Mouse (Mus musculus) sigmoid colon, adult 10 weeks (tissue): ENCODE results near the gene Nr1i3. TPM values are rescaled to one million over a fixed set of nuclear protein-coding genes. Genes with fewer than 3 reads are reported as not detected.

Experiments used
- polyA plus RNA-seq: library from polyadenylated mRNA; stranded (reverse); fragments of 350-450 nt; fragmentation: Illumina TruSeq; extraction: RNeasy Lipid Tissue Mini Kit (QIAGEN cat#74804); gene quantifications from one replicate; pipeline ENCODE4 v1.2.3, GENCODE M21; 2014; ENCODE audit warnings: low read depth, low replicate concordance

Nr1i3 gene
- 1.4 TPM for polyA plus RNA-seq

DNA sequence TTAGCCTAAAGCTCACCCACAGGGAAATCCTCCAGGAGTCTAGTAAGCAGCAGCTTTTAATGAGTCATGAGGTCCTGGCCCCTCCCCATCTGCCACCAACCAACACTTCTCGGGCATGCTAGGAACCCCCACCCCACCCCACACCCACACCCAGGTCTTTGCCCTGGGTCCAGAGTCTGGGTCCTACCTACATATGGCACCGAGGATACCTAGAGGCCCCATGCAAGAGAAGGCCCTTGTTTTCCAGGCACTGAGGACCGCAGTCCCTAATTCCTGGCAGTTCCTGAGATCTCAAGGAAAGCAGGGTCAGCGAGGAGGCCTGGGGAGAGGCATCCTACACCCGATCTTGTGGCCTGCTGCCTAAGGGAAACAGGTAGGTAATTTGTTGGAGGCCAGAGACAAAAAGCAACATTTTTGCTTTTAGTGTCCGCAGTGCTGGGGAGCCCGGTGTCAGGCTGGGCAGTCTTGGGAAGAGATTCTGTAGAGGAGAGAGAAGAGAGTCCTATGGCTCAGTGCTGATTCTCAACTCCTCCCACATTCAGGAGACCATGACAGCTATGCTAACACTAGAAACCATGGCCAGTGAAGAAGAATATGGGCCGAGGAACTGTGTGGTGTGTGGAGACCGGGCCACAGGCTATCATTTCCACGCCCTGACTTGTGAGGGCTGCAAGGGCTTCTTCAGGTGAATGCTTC is at the start of gene Nr1i3:
Nr1i3 (plus strand) TSS at position 170 of the 696 bp plus-strand sequence.

DNA sequence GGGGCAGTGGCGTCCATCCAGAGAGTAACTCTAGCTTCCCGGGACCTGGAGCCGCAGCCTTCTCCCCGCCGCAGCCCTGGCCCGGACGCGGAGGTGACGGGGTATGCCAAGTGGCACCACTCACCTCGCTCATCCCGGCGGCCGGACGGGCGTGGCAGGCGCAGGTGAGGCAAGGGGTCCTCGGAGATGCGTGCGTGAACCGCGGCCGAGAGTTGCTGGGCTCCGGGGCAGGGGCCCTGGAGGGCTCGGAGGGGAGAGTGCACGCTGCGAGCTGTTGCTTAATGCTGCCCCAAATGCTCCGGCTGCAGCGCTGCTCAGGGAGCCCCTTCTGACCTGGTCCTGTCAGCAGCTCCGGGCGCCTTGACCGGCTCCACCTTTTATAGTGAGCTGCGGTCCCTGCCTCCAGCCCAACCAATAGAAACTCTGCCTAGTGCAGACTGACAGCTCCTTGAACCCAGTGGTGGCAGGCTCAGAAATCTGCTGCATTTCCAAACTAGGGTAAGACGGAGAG is 17.8 kb upstream of the Nr1i3 start, which contains the start of gene Pcp4l1:
Pcp4l1 (minus strand) TSS at position 382 of the 511 bp plus-strand sequence.

DNA sequence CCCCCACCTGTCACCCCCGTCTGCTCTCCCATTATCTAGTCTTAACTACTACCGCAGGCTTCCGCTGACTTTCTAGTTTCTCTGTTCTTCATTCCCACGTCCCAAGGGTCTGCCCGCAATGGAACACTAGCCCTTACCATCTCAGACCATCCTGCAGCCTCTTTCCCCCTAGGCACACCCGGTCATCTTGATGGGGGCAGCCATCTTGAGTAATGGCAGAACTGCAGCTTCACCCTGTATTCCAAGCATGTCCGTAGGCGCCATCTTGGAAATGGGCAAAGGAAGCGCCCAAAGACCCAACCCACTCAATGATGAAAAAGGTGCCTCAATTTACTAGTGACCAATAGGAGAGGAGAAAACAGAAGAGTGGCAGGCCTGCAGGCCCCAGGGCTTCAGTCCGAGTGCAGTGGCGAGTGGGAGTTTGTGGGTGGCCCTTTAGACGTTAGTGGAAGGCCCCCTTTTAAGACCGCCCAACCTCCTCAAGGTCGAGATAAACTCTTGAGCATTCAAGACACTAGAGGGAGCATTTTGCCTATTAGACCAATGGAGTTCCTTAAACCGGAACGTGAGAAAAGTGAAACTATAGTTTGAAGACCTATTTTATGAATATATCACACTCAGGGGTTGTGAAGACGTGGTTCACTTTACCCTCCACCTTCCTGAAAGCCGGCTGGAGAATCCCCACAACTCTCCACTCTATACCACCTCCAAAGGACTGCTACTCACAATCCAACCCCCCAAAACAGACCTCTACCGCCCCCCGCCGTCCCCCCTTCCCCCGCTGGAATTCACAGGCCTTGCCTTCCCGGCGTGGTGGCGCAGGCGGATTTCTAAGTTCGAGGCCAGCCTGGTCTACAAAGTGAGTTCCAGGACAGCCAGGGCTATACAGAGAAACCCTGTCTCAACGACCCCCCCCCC is 8.7 kb downstream of the Nr1i3 start, which contains the start of gene Tomm40l:
Tomm40l (minus strand) TSS at position 277 of the 918 bp plus-strand sequence.

DNA sequence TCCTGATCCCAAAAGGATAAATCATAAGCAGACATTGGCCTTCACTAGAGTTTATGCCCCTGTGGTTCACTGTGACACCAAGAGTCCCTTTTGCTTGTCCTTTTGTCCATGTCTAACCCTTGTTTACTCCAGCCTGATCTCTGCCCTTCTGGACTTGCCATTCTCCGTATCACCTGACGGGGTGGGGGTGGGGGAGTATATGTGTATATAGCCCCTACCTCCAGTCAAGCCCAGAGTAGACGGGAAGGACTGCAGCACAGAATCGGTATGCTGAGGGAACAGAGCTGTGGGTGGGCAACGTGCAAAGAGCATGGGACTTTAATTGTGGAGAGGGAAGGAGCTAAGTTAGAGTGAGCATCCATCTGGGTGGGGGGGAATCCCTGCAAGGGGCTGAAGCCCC is 11.1 kb downstream of the Nr1i3 start, which contains the start of gene Apoa2:
Apoa2 (plus strand) TSS at position 198 of the 400 bp plus-strand sequence.

DNA sequence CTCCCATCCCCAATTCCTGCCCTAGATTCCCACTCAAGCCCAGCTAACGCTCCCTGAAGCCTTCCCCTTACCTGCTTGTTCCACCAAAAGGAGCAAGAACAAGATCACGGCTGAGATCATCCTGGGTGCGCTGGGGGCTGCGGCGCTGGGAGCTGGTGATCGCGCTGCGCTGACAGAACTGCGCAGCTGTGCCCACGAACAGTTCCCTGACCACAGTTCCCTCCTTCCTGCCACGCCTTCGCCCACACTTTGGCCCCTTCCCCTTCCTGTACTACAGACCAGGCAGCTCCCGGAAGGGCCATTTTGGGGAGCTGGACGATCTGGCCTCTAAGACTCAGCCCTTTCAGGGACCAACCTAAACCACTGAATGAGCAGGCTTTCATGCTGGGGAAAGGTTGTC is 20.4 kb downstream of the Nr1i3 start, which contains the start of gene Fcer1g:
Fcer1g (minus strand) TSS at position 240 of the 400 bp plus-strand sequence.

DNA sequence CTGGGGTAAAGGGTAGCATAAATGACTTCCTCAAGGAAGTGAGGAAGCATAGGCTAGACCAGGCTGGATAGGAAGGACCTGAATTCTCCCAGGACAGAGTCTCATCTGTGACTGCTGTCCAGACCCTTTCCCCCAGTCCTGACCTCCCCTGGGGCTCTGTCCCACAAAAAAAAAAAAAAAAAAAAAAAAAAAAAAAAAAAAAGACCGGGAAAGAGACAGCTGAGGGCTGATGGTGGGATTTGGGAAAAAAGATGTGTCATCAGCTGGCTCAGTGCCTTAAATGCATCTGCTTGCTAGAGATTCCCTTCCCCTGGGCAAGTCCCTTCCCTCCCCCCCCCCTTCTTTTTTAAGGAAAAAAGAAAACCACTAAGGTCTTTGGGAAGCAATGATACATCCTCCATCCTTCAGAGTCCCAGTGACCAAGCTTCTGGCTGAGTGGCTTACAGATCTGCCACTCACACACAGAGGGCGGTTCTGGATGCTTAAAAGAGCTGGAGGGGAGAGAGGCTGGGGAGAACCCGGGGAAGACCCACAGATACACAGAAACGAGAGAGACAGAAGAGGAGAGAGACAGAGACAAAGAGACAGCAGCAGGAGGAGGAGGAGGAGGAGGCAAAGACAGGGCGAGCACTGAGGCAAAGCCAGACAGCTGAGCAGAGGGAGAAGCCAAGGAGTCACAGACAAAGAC is 36.3 kb downstream of the Nr1i3 start, which contains the start of gene Adamts4:
Adamts4 (plus strand) TSS at position 509 of the 688 bp plus-strand sequence.

DNA sequence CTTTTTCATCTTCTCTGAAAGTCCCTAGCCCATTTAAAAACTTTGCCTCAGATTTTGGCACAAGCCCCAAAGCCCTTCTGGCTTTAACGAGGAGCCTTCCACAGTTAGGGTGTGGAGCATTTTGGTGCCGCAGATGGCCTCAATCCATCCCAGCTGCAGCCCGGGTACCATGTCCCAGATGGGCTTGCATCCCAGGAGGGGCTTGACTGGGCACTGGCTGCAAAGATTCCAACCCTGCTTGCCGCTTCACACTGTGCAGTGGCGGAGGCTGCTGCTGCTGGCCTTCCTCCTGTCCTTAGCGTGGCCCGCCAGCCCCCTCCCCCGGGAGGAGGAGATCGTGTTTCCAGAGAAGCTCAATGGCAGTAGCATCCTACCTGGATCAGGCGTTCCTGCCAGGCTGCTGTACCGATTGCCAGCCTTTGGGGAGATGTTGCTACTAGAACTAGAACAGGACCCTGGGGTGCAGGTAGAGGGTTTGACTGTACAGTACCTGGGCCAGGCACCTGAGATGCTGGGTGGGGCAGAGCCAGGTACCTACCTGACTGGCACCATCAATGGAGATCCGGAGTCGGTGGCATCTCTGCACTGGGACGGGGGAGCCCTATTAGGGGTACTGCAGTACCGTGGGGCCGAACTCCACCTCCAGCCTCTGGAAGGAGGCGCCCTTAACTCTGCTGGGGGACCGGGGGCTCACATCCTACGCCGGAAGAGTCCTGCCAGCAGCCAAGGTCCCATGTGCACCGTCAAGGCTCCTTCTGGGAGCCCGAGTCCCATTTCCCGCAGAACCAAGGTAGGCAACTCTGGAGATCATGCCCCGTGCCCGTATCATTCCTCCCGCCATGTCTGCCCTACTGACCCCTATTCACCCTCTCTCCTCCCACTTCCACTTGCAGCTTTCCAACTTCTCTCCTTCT is 37.2 kb downstream of the Nr1i3 start, which contains the start of gene Ndufs2:
Ndufs2 (minus strand) TSS at position 709 of the 914 bp plus-strand sequence.

DNA sequence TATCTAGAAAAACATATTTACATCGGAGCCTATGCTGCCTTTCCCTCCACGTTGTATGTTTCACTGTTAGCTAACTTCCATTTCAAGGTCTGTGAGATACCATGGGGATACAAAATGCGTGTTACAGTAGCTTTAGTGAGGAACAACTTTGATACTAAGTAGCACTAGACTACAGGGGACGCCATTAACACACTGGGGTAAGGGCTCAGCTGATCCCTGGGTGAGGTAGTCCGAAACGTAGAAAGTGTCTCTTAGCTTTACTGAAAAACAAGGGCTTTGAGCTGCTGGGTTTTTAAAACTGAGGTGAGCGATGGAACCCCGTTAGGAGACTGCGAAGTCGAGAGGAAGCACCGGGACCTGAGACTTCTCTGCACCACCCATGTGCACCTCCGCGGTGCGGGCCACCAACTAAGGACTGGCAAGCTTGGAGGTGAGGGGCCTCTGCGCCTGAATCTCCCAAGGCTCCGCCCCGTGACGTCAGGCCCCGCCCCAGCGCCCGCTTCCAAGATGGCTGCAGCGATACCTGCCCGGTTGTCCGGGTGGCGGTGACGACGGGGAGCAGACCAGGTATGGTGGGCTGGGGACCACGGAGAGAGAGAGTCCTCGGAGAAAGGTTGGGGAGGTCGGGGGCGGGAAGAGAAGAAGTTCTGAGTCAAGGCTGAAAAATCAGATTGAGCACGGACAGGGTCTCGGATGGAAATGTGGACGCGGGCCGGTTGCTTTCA is 56.2 kb downstream of the Nr1i3 start, which contains the start of gene B4galt3:
B4galt3 (plus strand) TSS at position 481 of the 725 bp plus-strand sequence.

Other genes starting within 250 kb of the Nr1i3 start
- 42.3 TPM for gene Fcgr2b, start 237.4 kb upstream of the Nr1i3 start, polyA plus RNA-seq
- 2.5 TPM for gene Fcgr4, start 195.1 kb upstream of the Nr1i3 start, polyA plus RNA-seq
- gene Fcgr3, start 149.0 kb upstream of the Nr1i3 start, polyA plus RNA-seq: 10.6 TPM
- 1.3 TPM for gene Cfap126, start 100.1 kb upstream of the Nr1i3 start, polyA plus RNA-seq
- gene Sdhc, start 63.4 kb upstream of the Nr1i3 start, polyA plus RNA-seq: 44.4 TPM
- gene Mpz, start 63.3 kb upstream of the Nr1i3 start, polyA plus RNA-seq: not detected
- 36.1 TPM for gene Pcp4l1, start 17.7 kb upstream of the Nr1i3 start, polyA plus RNA-seq
- 6.9 TPM for gene Tomm40l, start 8.5 kb downstream of the Nr1i3 start, polyA plus RNA-seq
- gene Apoa2, start 11.1 kb downstream of the Nr1i3 start, polyA plus RNA-seq: not detected
- 23.4 TPM for gene Fcer1g, start 20.4 kb downstream of the Nr1i3 start, polyA plus RNA-seq
- gene Adamts4, start 36.5 kb downstream of the Nr1i3 start, polyA plus RNA-seq: 2.6 TPM
- 59.0 TPM for gene Ndufs2, start 37.4 kb downstream of the Nr1i3 start, polyA plus RNA-seq
- gene B4galt3, start 56.4 kb downstream of the Nr1i3 start, polyA plus RNA-seq: 10.8 TPM
- 10.9 TPM for gene Ppox, start 67.2 kb downstream of the Nr1i3 start, polyA plus RNA-seq
- gene Usp21, start 74.0 kb downstream of the Nr1i3 start, polyA plus RNA-seq: 15.5 TPM
- 84.2 TPM for gene Ufc1, start 81.1 kb downstream of the Nr1i3 start, polyA plus RNA-seq
- gene Dedd, start 115.2 kb downstream of the Nr1i3 start, polyA plus RNA-seq: 22.4 TPM
- gene Nit1, start 131.7 kb downstream of the Nr1i3 start, polyA plus RNA-seq: 20.6 TPM
- gene Pfdn2, start 131.7 kb downstream of the Nr1i3 start, polyA plus RNA-seq: 17.3 TPM
- not detected for gene Klhdc9, start 146.8 kb downstream of the Nr1i3 start, polyA plus RNA-seq
- 0.60 TPM for gene Nectin4, start 156.1 kb downstream of the Nr1i3 start, polyA plus RNA-seq
- 10.1 TPM for gene Arhgap30, start 175.0 kb downstream of the Nr1i3 start, polyA plus RNA-seq
- gene Usf1, start 197.3 kb downstream of the Nr1i3 start, polyA plus RNA-seq: 1.4 TPM
- gene Tstd1, start 204.9 kb downstream of the Nr1i3 start, polyA plus RNA-seq: 34.1 TPM
- 91.4 TPM for gene F11r, start 223.6 kb downstream of the Nr1i3 start, polyA plus RNA-seq